Mouse (Mus musculus): ENCODE data around the gene Slc12a8. TPM values are rescaled to one million over a fixed set of nuclear protein-coding genes. Genes with fewer than 3 reads are reported as not detected.

The Slc12a8 gene
- total and polyA plus RNA-seq, 3 experiments: 0.49 to 0.89 (median 0.83) TPM

- no peak for DNase-seq
Measured at GRCm38 (mm10) chr16:33675151-33675847, 158.2 kb downstream of the Slc12a8 start.

- DNase-seq: no peak
Measured at GRCm38 (mm10) chr16:33675848-33676184, 158.7 kb downstream of the Slc12a8 start.

- DNase-seq: peak; percentile 59
Measured at GRCm38 (mm10) chr16:33676347-33677312, 159.5 kb downstream of the Slc12a8 start.

- DNase-seq: no peak
Measured at GRCm38 (mm10) chr16:33677313-33677690, 160.2 kb downstream of the Slc12a8 start.

GRCm38 (mm10) chr16:33677901-33678300 lies 160.8 kb downstream of the Slc12a8 start:
- peak; percentile 39 for DNase-seq

- no peak for DNase-seq
Measured at GRCm38 (mm10) chr16:33680271-33680670, 163.1 kb downstream of the Slc12a8 start.

- no peak for DNase-seq
Measured at GRCm38 (mm10) chr16:33680816-33681215, 163.7 kb downstream of the Slc12a8 start.

- DNase-seq: no peak
Measured at GRCm38 (mm10) chr16:33681661-33682060, 164.5 kb downstream of the Slc12a8 start.

GRCm38 (mm10) chr16:33682651-33683050 lies 165.5 kb downstream of the Slc12a8 start:
- no peak for DNase-seq

- peak; percentile 42 for DNase-seq
Measured at GRCm38 (mm10) chr16:33683206-33684161, 166.4 kb downstream of the Slc12a8 start.

- DNase-seq: peak; percentile 92
Measured at GRCm38 (mm10) chr16:33684162-33684702, 167.1 kb downstream of the Slc12a8 start, which contains the start of gene Heg1. Heg1 (plus strand) TSS chr16:33684370.

GRCm38 (mm10) chr16:33684703-33685701 lies 167.9 kb downstream of the Slc12a8 start:
- peak; percentile 63 for DNase-seq

GRCm38 (mm10) chr16:33686056-33686455 lies 168.9 kb downstream of the Slc12a8 start:
- DNase-seq: no peak

GRCm38 (mm10) chr16:33687724-33688123 lies 170.6 kb downstream of the Slc12a8 start:
- DNase-seq: no peak

- DNase-seq: no peak
Measured at GRCm38 (mm10) chr16:33690975-33691747, 174.0 kb downstream of the Slc12a8 start.

- DNase-seq: no peak
Measured at GRCm38 (mm10) chr16:33693553-33693952, 176.4 kb downstream of the Slc12a8 start.

- DNase-seq: peak; percentile 33
Measured at GRCm38 (mm10) chr16:33696811-33697575, 179.9 kb downstream of the Slc12a8 start.

- DNase-seq: no peak
Measured at GRCm38 (mm10) chr16:33697576-33698276, 180.6 kb downstream of the Slc12a8 start.
